Mouse (Mus musculus) B cell, adult 2 months (primary cell): ENCODE data around the gene Pde5a.
A peak's percentile ranks its signal among the peaks of the same experiment; 100 is the strongest.

ENCODE experiments used
- DNase-seq, 2 experiments: peaks; one replicate each; pipeline ENCODE4 v3.0.0; 2022

Gene Pde5a

GRCm38 (mm10) chr3:122728852-122729600, at the start of gene Pde5a:
TSS of gene Pde5a (plus strand) at chr3:122728947.
- DNase-seq: peak; percentile 76 to 78

- DNase-seq: no peak
These were observed 47.9 kb upstream of the Pde5a start for GRCm38 (mm10) chr3:122680851-122681250.

DNA sequence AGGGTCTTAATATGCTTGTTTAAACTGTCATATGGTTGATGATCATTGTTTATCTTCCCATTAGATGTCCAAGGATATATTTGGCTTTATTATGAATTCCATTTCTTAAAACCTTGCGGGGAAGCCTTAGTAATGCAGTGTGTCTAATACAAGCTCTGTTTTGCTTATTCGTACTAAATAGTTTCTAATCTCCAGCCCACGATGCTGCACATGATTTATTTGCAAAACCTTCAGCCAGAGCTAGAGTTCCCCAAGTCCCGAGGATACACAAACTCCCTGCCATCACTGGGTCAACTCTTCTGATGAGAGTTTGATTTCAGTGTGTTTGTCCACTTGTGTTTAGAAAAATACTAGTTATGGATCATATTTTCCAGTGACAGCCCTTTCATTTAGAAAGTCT, 46.4 kb upstream of the Pde5a start:
- DNase-seq: no peak

GRCm38 (mm10) chr3:122684832-122685231, 43.9 kb upstream of the Pde5a start:
- no peak for DNase-seq

- no peak for DNase-seq
These were observed 35.7 kb upstream of the Pde5a start for GRCm38 (mm10) chr3:122693039-122693438.

GRCm38 (mm10) chr3:122695870-122696269, 32.9 kb upstream of the Pde5a start:
- DNase-seq: no peak

DNA sequence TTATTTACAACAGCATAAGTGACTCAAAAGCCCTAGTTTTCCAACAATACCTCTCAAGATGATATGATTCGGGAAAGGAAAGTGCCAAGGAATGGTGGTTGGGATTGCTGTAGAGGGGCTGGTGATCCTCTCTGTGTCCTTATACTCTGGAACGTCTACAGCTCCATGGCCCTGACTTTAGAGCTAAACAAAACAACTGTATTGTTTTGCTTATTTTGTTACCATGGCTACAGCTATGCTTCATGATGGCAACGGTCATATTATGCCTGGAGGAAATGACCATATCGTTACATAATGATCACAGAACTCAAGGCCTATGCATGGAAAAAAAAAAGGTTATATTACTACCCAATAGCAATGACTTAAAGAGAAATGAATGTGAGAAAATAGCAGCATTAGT, 32.1 kb upstream of the Pde5a start:
- DNase-seq: no peak

GRCm38 (mm10) chr3:122704209-122704608, 24.5 kb upstream of the Pde5a start:
- no peak for DNase-seq

DNA sequence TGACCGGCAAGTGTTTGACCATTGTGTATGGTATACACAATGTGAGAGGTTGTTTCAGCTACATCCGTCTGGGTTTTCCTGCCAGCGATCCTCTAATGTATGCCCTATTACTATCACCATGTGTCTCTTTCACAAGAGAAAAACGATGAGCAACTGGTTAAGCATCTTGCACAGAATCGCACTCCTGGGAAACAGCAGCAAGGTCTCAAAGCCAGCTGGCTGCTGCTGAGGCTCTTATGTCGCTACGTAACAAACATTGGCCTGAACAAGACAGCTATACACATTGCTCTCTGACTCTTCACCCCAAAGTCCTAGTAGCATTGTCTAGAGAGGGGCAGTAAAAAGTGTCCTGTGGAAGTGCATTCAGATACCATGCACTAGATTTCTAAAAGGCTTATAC, 23.5 kb upstream of the Pde5a start:
- DNase-seq: no peak

GRCm38 (mm10) chr3:122708485-122708884, 20.3 kb upstream of the Pde5a start:
- no peak for DNase-seq

DNA sequence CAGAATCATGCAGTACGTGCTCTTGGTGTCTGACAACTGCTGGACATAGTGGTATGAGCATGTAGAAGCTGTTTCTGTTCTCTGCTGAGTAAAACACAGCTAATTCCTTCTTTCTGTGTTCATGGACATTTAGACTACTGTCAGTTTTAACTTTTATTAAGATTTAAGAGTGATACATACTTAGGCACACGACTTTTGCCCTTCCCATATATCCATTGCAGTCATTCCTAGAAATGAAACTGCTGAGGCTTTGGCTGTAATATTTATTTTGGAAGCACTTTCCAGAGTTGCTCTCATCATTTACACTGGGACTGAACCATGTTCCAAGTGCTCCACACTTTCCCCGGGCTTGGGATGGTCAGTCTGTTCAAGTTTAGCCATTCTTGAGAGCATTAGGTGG, 18.6 kb upstream of the Pde5a start:
- DNase-seq: no peak

DNA sequence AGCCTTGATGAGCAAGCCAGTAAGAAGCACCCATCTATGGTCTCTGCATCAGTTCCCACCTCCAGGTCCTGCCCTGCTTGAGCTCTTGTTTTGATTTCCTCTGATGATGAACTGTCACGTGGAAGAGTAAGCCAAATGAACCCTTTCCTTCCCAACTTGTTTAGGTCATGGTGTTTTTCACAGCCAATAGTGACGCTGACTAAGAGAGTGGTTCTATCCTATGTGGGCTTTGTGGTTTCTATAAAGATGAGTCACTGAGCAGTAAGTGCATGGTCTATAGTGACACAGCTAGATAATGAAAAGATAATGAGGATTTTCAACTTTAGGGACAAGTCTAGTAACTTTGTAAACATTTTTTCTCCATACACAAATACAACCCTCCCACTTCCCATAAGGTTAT, 10.1 kb upstream of the Pde5a start:
- no peak for DNase-seq

GRCm38 (mm10) chr3:122721522-122721921, 7.2 kb upstream of the Pde5a start:
- DNase-seq: no peak

DNA sequence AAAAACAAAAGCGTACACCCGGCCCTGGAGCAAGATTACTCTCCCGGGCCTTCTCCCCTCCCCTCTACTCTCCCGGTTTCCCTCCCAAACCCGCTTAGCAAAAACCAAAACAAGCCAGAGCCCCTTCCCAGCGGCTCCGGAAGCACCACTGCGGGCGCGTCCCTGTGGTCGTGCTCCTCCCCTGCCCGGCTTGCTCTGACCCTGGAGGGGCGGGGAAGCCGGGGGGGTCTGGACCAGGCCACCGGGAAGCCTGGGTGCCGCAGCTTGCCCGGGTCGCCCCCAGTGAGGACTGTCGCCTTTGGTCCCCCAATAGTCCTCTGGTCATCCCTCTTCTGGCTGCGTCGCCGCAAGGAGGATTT, 833 bp downstream of the Pde5a start:
- DNase-seq: no peak

- DNase-seq: peak; percentile 49 to 62
These were observed 1.4 kb downstream of the Pde5a start for GRCm38 (mm10) chr3:122729960-122730740.

DNA sequence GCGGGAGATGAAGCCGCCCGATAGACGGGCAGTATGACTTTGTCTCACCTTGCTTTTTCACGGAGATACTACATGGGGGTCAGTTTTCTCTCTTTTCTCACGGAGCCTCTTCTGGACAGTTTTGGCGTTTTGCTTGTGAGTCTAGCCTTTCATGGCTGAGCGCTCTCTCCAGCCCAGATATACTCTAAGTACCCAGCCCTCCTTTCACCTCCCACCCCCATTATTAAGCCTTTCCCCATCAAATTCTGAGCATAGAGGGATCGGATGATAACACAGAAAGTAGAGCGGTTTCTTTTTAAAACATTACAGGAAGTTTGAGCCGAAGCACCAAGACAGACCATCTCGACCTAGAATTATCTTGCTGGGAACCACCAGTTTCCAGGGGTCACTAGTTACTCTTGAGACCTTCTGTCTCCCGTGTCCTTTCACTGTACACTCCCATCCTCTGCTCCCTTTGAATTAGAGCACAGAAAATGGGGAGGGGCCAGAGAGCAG, 2.0 kb downstream of the Pde5a start:
- peak in 1 of 2 experiments; percentile 2 for DNase-seq

- DNase-seq: no peak
These were observed 5.1 kb downstream of the Pde5a start for GRCm38 (mm10) chr3:122733806-122734205.

- DNase-seq: no peak
These were observed 5.6 kb downstream of the Pde5a start for GRCm38 (mm10) chr3:122734329-122734728.

DNA sequence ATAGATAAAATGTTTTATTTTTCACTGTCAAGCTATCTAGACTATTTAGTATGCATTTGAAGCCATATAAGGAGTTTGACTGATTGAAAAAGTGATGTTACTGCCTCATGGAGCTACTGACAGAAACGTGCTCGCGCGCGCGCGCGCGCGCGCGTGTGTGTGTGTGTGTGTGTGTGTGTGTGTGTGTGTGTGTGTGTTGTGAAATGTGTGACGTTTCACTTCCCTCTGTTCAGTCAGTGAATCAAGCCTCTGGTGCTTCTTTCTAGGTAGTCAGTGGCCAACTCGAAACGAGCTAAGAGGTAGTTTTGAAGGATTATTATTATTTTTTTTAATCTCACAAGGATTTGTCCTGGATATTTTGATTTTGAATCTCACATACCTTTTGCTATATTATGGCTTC, 10.7 kb downstream of the Pde5a start:
- DNase-seq: no peak

- no peak for DNase-seq
These were observed 15.5 kb downstream of the Pde5a start for GRCm38 (mm10) chr3:122744265-122744664.

DNA sequence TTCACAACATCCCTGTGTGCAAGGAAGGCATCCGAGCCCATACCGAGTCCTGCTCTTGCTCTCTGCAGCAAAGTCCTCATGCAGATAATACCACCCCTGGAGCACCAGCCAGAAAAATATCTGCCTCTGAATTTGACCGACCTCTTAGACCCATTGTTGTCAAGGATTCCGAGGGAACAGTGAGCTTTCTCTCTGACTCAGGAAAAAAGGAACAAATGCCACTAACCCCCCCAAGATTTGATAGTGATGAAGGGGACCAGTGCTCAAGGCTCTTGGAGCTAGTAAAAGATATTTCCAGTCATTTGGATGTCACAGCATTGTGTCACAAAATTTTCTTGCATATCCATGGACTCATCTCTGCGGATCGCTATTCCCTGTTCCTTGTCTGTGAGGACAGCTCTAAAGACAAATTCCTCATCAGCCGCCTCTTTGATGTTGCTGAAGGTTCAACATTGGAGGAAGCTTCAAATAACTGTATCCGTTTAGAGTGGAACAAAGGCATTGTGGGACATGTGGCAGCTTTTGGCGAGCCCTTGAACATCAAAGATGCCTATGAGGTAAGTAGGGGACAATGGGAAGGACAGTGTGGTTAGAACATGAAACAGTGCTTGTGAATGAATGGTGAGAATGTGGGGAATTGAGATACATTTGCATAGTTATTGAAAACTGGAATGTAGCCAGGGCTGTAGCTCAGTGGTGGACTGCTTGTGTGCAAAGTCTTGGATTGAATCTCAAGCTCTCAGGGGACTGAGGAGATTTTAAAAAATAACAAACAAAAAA, 19.4 kb downstream of the Pde5a start:
- no peak for DNase-seq

DNA sequence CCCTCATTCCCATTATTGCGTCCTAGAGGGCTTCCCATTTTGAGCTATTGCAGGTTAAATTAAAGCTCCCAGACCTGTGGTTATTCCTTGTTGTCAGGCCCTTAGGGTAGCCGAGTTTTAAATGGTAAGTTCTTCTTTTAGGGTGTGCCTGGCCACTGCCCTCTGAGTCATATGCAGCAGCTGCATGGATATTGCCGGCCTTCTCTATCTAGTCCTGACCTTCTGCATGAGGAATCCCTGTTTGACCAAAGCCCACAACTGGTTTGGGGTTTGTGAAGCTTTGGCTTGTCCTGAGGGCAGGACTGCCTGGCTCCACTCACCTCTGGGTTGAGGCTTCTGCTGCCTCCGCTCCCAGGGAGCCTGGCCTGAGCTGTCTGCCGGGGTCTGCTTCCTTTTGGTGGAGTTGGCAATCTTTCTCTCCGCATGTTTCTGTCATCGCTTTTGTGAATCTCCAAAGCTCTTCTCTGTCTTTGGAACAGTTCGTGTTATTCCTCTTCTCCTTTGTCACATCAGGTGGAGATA, 34.6 kb downstream of the Pde5a start:
- no peak for DNase-seq

DNA sequence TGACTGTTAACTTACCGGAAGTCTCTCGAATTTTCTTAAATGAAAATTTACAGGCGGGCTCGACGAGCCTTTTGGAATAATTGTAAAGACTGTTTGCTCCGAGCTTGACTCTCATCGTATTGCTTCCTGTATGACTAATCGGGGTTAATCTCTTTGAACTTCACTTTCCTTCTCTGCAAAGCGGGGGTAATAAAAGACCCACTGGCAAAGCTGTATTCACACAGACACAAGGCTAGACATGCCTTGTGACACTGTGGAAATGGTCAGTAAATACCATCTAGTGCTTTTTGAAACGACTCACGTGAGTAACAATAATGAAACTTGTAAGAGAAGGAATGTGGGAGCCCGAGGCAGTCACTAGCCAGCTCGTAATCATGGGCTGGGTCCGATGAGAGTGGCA, 35.0 kb downstream of the Pde5a start:
- no peak for DNase-seq
